Mouse (Mus musculus) spleen, adult 2 months (tissue): Measurements from ENCODE around the gene Rap1gap.

Experiments used
- CTCF ChIP-seq: fragments of 200-500 bp; IDR thresholded peaks from 2 replicates; pipeline ENCODE4 v1.5.1; 2011; ENCODE audit warnings: mild to moderate bottlenecking, inconsistent platforms; ENCODE audit not compliant: insufficient read depth, insufficient read length, insufficient replicate concordance; ENCODE audit errors: extremely low read depth
- POLR2A ChIP-seq: fragments of 200-500 bp; IDR thresholded peaks from 2 replicates; pipeline ENCODE4 v1.6.1; 2011; ENCODE audit warnings: low read depth, low read length, inconsistent platforms

- TF ChIP-seq CTCF (no peak), POLR2A (no peak)
Observed at GRCm38 (mm10) chr4:137643459-137643858, 21.1 kb upstream of the Rap1gap start.
